Mouse (Mus musculus) stomach, embryonic 14.5 days (tissue): ENCODE measurements around the gene Tgif2. TPM values are rescaled to one million over a fixed set of nuclear protein-coding genes. Genes with fewer than 3 reads are reported as not detected.
"Not testable (repeated sequence)": the region's sequence is repeated elsewhere in the genome, so short reads cannot be mapped to it uniquely, and the experiment has no call there.

Source experiments
- ATAC-seq: fragments of 200-750 bp; cut with Nextera tagmentation; 2 replicates; pipeline ENCODE4 v1.8.0; 2017; ENCODE audit warnings: low read depth, moderate TSS enrichment; ENCODE audit not compliant: insufficient number of reproducible peaks, insufficient read depth, low FRiP score
- H3K27ac ChIP-seq: fragments of 300-500 bp; sonication (generic); 2 replicates; pipeline ENCODE4 v1.5.1; 2014; ENCODE audit warnings: mild to moderate bottlenecking, low read length, moderate library complexity, mixed read lengths
- H3K27me3 ChIP-seq: fragments of 300-500 bp; sonication (generic); 2 replicates; pipeline ENCODE4 v1.6.1; 2014; ENCODE audit warnings: low read length, control low read depth, mixed read lengths; ENCODE audit not compliant: control insufficient read depth, insufficient read depth
- H3K36me3 ChIP-seq: fragments of 300-500 bp; sonication (generic); 2 replicates; pipeline ENCODE4 v1.6.1; 2014; ENCODE audit warnings: mild to moderate bottlenecking, control low read depth, low read length, moderate library complexity, mixed read lengths; ENCODE audit not compliant: control insufficient read depth, insufficient read depth
- H3K4me1 ChIP-seq: fragments of 300-500 bp; sonication (generic); 2 replicates; pipeline ENCODE4 v1.6.1; 2014; ENCODE audit warnings: low read length, control low read depth, mixed read lengths; ENCODE audit not compliant: control insufficient read depth, insufficient read depth
- H3K4me2 ChIP-seq: fragments of 300-500 bp; sonication (generic); replicated peaks from 2 replicates; pipeline ENCODE4 v1.6.1; 2014; ENCODE audit warnings: low read depth, low read length, control low read depth
- H3K4me3 ChIP-seq: fragments of 300-500 bp; sonication (generic); 2 replicates; pipeline ENCODE4 v1.5.1; 2014; ENCODE audit warnings: low read depth, low read length, control low read depth
- H3K9ac ChIP-seq: fragments of 300-500 bp; sonication (generic); replicated peaks from 2 replicates; pipeline ENCODE4 v1.6.1; 2014; ENCODE audit warnings: low read depth, mild to moderate bottlenecking, control low read depth, low read length, moderate library complexity, mixed read lengths
- H3K9me3 ChIP-seq: fragments of 300-500 bp; sonication (generic); 2 replicates; pipeline ENCODE4 v1.6.1; 2016; ENCODE audit warnings: low read depth, low read length, control low read depth; ENCODE audit not compliant: control insufficient read depth
- WGBS: fragments of 180-500 bp; shearing (Covaris S2); extraction: QIAGEN DNeasy Blood & Tissue Kit; methylation state at CpG from one replicate; pipeline ENCODE4 v1.1.7; 2014; 5-methylcytosine and 5-hydroxymethylcytosine counted together
- polyA plus RNA-seq: library from polyadenylated mRNA; unstranded; fragments of >200 nt; fragmentation: Nextera tagmentation; extraction: Ambion mirVana; gene quantifications from 2 replicates; pipeline ENCODE4 v1.2.1, GENCODE M21; 2014

The Tgif2 gene
- polyA plus RNA-seq, 1 experiment from 2014 or later, result 73.7 TPM

GRCm38 (mm10) chr2:156848526-156849182 is 8.8 kb downstream of the Tgif2 start:
- Histone ChIP-seq H3K4me1 (peaks cover 26% of the 10 kb centered on the region), H3K27me3 (no peaks in the 10 kb centered on the region), H3K9ac (no peak overlapping the region), H3K27ac (no peak overlapping the region), H3K4me3 (no peak overlapping the region), H3K9me3 (no peaks in the 10 kb centered on the region), H3K4me2 (no peak overlapping the region), H3K36me3 (peaks cover 73% of the 10 kb centered on the region)
- 85% methylated on average over 6 of the region's 6 CpGs for WGBS
- ATAC-seq, result no peak

GRCm38 (mm10) chr2:156850505-156850904 is 10.7 kb downstream of the Tgif2 start:
- no peak overlapping the region for H3K9ac ChIP-seq
- no peak for ATAC-seq
- no peak overlapping the region for H3K27ac ChIP-seq
- no peaks in the 10 kb centered on the region for H3K27me3 ChIP-seq
- 86% methylated on average over 5 of the region's 5 CpGs for WGBS
- H3K9me3 ChIP-seq, result no peaks in the 10 kb centered on the region
- H3K36me3 ChIP-seq, result peaks cover 62% of the 10 kb centered on the region
- H3K4me1 ChIP-seq, result peaks cover 7% of the 10 kb centered on the region; the same call in 1 of the 2 replicates
- no peak overlapping the region for H3K4me3 ChIP-seq
- no peak overlapping the region for H3K4me2 ChIP-seq

- not testable (repeated sequence) for H3K27me3 ChIP-seq, ATAC-seq, H3K4me3 ChIP-seq, H3K4me2 ChIP-seq, H3K9ac ChIP-seq, H3K9me3 ChIP-seq, H3K27ac ChIP-seq, H3K4me1 ChIP-seq
- 81% methylated on average over 8 of the region's 13 CpGs for WGBS
- peaks cover 41% of the 10 kb centered on the region for H3K36me3 ChIP-seq
Observed at GRCm38 (mm10) chr2:156853584-156853983, 13.8 kb downstream of the Tgif2 start.

- H3K9ac ChIP-seq, H3K27me3 ChIP-seq, H3K9me3 ChIP-seq, H3K4me1 ChIP-seq, H3K4me3 ChIP-seq, ATAC-seq, H3K4me2 ChIP-seq, H3K27ac ChIP-seq: not testable (repeated sequence)
- WGBS, result 44% methylated on average over 13 of the region's 13 CpGs
- peaks cover 36% of the 10 kb centered on the region for H3K36me3 ChIP-seq
Observed at GRCm38 (mm10) chr2:156853999-156854771, 14.4 kb downstream of the Tgif2 start.

GRCm38 (mm10) chr2:156856311-156856710 is 16.5 kb downstream of the Tgif2 start:
- 94% methylated on average over 1 of the region's 1 CpGs for whole genome bisulfite sequencing
- Histone ChIP-seq H3K9me3 (no peaks in the 10 kb centered on the region), H3K4me3 (no peak overlapping the region), H3K27ac (no peak overlapping the region), H3K4me2 (no peak overlapping the region), H3K36me3 (peaks cover 18% of the 10 kb centered on the region), H3K27me3 (no peaks in the 10 kb centered on the region), H3K9ac (no peak overlapping the region), H3K4me1 (peaks cover 4% of the 10 kb centered on the region; the same call in 1 of the 2 replicates)
- ATAC-seq, result no peak

GRCm38 (mm10) chr2:156857385-156857791 is 17.6 kb downstream of the Tgif2 start:
- Histone ChIP-seq H3K9me3 (no peaks in the 10 kb centered on the region), H3K4me3 (no peak overlapping the region), H3K4me2 (no peak overlapping the region), H3K27ac (no peak overlapping the region; the same call in 1 of the 2 replicates), H3K27me3 (no peaks in the 10 kb centered on the region), H3K9ac (no peak overlapping the region), H3K4me1 (peaks cover 8% of the 10 kb centered on the region; the same call in 1 of the 2 replicates), H3K36me3 (peaks cover 9% of the 10 kb centered on the region)
- ATAC-seq, result no peak
- 58% methylated on average over 3 of the region's 3 CpGs for WGBS

- WGBS, result 80% methylated on average over 2 of the region's 2 CpGs
- ATAC-seq, result no peak
- H3K27ac ChIP-seq, result peak within 1 kb of the TSS; percentile 78
Observed at GRCm38 (mm10) chr2:156857835-156858234, 18.0 kb downstream of the Tgif2 start, which contains the start of gene 4930518I15Rik. TSS of gene 4930518I15Rik (minus strand) at chr2:156857946.

GRCm38 (mm10) chr2:156858671-156859070 is 18.9 kb downstream of the Tgif2 start:
- Histone ChIP-seq H3K4me2 (no peak overlapping the region), H3K27ac (peak overlapping the region; percentile 78), H3K27me3 (no peaks in the 10 kb centered on the region), H3K36me3 (peaks cover 9% of the 10 kb centered on the region), H3K4me1 (peaks cover 9% of the 10 kb centered on the region), H3K9ac (no peak overlapping the region), H3K4me3 (no peak overlapping the region), H3K9me3 (no peaks in the 10 kb centered on the region)
- 47% methylated on average over 7 of the region's 7 CpGs for WGBS
- no peak for ATAC-seq

More at GRCm38 (mm10) chr2:156857835-156858234, 18.0 kb downstream of the Tgif2 start, which contains the start of gene 4930518I15Rik:
- Histone ChIP-seq H3K9me3 (no peaks in the 10 kb centered on the region), H3K36me3 (peaks cover 9% of the 10 kb centered on the region), H3K4me1 (peaks cover 8% of the 10 kb centered on the region; the same call in 1 of the 2 replicates), H3K27me3 (no peaks in the 10 kb centered on the region), H3K4me2 (no peak within 1 kb of the TSS), H3K4me3 (no peak within 1 kb of the TSS), H3K9ac (no peak within 1 kb of the TSS)
